Mouse (Mus musculus): ENCODE data around the gene Ndufaf2.

Gene Ndufaf2

DNA sequence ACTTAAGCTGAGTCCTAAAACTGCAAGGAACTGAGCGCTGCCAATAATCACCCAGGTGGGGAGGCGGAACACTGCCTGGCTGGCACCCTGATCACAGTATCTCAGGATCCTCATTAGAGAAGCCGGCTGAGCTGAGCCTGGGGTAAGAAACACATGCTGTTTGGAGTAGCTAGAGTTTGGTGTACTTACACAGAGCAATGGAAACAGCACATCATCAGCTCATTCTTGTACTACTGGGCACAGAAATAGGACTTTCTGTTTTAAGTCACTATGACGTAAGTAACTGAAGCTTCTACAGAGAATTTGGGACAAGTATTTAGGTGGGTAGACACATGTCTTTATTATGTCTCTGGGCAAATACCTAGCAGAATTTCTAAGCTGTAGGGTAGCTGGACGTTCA lies 72.4 kb downstream of the Ndufaf2 start:
- no peak for DNase-seq (ENCODE audit: low spot score)

GRCm38 (mm10) chr13:108084086-108084485 lies 74.3 kb downstream of the Ndufaf2 start:
- no peak for DNase-seq (ENCODE audit: low spot score)

DNA sequence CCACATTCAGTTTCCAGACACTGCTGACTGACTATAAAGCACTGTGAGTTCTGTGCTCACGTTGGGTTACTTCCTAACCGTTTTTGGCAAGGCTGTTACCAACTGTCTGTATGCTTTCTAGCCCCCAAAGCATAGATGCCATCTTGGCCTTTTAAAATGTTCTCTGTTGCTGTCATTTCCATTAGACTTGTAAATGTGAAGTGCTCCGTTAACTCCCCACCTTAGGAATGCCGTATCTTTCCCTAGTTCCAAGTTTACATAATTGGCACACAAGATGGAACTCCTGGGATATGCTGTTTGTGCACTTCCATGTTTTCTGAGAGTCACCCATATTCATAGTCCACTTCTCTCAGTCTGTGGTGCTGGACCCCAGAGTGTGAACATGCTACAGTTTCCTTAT lies 80.5 kb downstream of the Ndufaf2 start:
- no peak for DNase-seq (ENCODE audit: low spot score)

DNA sequence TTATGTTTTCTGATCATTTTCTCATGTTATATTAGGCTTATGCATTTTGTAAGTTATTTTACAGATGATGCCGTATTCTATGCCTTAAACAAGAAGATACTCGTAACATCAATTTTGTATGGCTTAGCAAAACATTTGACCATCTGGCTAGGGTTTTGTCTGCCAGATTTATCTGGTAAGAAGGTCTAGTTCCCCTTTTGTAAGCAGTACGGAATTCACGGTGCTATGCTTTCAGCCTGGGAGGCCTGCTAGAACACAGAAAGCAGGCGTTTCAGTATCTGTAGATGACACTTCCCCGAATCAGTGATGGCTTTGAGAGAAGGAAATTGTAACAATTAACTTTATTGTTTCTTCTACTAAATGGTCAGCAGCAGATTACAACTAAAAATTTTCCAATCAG lies 80.9 kb downstream of the Ndufaf2 start:
- no peak for DNase-seq (ENCODE audit: low spot score)

GRCm38 (mm10) chr13:108070171-108070570 lies 88.3 kb downstream of the Ndufaf2 start:
- no peak for DNase-seq (ENCODE audit: low spot score)

DNA sequence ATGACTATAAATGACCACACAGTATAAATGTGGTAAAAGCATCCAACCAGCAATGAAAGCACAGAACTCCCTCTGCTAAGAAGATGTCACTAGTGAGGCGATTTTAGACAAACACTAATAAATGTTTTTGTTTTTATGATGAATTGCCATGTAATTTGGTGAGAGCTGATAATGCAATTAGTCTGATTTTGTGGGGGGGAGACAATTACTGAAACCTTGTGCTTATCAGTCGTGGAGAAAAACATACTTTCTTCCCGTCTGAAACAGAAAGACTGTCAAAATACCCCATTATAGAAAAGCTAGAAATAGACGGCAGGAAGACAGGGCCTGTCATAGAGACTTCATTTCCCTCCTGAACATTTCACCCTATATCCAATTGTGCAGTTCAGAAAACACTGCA lies 89.3 kb downstream of the Ndufaf2 start:
- DNase-seq (ENCODE audit: low spot score) = no peak

DNA sequence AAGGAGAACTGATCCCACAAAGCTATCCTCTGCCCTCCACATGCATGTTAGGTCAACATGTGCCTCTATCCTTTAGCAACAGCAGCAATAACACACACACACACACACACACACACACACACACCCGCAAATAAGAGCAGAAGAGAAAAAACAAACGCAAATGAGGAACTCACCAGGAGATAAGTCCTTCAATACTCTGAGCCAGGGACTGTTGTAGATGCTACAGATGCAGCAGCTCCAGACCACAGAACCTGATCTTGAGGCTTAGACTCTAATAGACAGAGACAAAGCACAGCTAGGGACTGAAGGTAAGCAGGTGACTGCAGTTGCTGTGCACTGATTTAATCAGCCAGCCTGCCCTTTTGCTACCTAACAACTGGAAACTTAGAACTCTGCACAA lies 92.4 kb downstream of the Ndufaf2 start:
- no peak for DNase-seq (ENCODE audit: low spot score)

DNA sequence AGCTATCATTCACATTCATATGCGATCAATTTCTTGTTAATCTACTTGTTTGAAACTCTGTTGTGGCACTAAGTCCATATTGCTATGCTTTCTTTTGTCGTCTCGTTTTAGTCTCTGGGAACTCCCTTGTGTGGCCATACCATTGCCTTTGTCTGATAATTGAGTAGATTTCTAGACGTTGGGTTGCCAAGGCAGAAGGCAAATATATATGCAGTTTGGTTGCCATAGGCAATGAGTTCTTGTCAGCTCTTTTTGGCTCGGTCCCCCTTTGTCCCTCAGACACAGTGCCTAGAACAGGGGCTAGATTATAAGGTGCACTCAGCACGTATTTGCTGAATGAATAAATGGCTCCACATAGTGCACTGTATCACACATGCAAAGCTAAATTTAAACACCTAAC lies 94.1 kb downstream of the Ndufaf2 start:
- no peak for DNase-seq (ENCODE audit: low spot score)

GRCm38 (mm10) chr13:108063374-108064134 lies 94.9 kb downstream of the Ndufaf2 start:
- DNase-seq (ENCODE audit: low spot score) = no peak

DNA sequence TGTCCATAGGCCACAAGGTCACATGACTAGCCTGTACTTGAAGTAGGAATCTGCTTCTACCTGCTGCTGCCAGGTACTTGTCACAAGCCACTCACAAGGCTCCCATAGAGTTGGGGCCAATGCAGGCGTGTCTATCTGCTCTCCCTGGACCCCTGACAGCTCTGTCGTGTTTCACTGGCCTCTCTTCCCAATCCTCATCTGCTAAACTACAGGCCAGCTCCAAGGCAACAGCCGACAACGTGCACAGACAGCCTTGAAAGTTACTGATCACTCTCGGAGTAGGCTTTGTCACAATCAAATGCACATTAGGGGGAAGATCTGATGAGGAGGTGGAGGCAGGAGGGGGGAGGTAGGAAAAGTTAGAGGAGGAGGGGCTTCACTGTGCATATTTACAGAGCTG lies 95.5 kb downstream of the Ndufaf2 start:
- DNase-seq (ENCODE audit: low spot score) = no peak

GRCm38 (mm10) chr13:108060936-108061578 lies 97.4 kb downstream of the Ndufaf2 start:
- no peak for DNase-seq (ENCODE audit: low spot score)

DNA sequence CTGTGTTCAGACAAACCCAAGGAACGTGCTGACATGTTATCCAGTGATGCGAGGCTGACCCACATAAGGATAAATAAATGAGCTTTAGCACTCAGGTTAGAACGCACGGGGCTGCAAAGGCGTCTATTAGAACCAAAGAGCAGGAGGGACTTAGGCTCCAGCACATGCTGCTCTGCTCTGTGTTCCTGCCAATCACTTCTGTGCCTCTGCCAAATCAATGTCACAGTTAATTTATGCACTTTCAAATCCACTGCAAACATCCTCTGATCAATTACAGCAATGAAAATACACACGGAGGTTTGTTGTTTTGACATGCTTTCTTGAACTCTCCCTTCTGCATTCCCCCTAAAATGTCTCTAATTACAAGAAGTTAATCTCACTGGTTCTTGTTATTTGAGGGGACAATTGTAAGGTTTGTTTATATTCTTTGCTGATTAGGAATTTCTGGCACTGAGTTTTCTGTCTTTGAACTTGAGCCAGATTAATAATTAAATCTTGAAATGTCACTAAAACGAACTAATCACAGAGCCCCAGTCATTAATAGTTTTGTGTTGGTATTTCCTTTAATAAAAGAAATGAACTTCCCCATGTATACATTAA lies 98.0 kb downstream of the Ndufaf2 start:
- no peak for DNase-seq (ENCODE audit: low spot score)

DNA sequence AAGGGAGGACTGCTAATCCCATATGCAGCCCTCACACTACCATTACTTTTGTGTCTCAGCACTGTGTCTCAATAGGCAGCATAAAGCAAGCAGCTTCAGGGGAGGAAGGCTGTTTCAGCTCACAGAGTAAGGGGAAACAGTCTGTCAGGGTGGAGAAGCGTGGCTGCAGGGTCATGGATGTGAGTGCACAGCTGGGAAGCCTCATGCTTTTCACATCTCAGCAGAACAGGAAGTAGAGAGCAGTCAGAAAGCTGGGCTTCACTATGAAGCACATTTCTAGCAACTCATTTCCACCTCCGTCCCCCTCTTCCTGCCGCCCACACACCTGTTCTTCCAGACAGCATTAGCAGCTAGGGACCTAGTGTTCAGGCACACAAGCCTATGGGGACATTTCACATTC lies 101.5 kb downstream of the Ndufaf2 start:
- DNase-seq (ENCODE audit: low spot score) = no peak

- DNase-seq (ENCODE audit: low spot score) = no peak
Observed at GRCm38 (mm10) chr13:108047364-108047763, 111.1 kb downstream of the Ndufaf2 start.

DNA sequence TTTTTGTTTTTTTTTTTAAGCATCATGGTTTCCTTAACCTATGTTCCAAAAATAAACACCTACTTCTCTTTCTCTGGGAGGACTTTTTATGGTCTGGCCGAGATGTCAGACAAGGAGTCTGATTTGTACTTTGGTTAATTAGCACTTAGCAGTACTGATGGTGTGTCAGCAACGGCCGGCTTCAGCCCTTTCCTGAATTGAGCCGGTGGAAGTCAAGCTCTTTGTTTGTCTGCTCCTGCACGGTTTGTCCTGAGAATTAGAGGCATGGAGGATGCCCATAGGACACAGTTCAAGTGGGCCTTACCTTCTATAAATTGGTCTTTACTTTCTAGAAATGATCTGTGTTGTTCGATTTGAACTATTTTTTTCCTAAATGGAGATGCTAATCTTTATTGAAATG lies 111.5 kb downstream of the Ndufaf2 start:
- DNase-seq (ENCODE audit: low spot score) = no peak

- DNase-seq (ENCODE audit: low spot score) = no peak
Observed at GRCm38 (mm10) chr13:108046071-108046470, 112.4 kb downstream of the Ndufaf2 start.

DNA sequence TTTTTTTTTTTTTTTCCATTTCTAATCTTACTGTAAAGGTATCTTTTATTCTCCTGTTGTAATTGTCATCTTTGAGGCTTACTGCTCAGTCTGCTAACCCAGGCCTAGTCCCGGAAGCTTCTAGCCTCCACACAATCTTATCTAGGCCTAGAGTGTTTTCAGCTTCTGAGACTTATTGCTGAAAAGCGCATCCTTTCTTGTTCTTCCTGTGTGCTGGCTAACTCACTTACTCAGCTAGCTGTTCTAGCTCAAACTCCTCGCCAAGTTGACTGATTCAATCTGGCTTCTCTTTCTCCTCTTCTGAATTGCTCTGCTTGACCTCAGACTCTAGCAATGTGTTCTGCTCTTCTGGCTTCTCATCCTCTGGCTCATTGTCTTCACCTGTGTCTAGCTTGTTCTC lies 112.8 kb downstream of the Ndufaf2 start:
- no peak for DNase-seq (ENCODE audit: low spot score)

DNA sequence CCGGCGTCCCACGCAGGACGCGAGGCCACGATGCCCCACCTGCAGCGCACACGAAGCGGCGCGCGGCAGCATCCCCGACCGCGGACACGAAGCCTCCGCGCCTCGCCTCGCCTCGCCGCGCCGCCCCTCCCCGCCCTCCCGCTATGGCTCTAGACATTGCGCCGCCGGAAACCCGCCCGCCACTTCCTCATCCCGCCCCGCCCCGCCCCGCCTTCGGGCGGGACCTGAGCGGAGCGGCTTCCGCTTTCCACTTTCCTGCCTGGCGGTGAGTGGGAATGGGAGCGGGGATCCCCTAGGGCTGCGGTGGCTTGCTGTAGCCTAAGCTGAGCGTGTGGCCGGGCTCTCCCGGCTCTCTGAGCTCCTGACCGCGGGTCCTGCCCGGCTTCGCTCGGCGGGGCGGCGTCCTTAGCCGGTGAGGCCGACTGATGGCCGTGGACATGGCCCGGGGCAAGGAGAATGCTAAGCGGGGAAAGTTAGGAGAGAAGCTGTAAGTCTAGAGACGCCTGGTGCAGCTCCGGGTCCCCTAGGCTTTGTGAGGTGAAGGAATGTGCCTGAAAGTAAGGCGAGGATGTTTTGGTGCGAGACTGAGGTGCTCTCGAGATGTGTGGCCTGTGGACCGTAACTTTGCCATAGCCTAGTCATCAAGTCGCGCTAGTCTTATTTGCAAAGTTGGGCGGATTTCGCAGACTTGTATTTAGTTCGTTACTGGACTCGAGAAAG lies 114.0 kb downstream of the Ndufaf2 start, which contains the start of gene Smim15:
Smim15 (plus strand) TSS at position 225 of the 720 bp plus-strand sequence.
- DNase-seq (ENCODE audit: low spot score) = peak; percentile 79

DNA sequence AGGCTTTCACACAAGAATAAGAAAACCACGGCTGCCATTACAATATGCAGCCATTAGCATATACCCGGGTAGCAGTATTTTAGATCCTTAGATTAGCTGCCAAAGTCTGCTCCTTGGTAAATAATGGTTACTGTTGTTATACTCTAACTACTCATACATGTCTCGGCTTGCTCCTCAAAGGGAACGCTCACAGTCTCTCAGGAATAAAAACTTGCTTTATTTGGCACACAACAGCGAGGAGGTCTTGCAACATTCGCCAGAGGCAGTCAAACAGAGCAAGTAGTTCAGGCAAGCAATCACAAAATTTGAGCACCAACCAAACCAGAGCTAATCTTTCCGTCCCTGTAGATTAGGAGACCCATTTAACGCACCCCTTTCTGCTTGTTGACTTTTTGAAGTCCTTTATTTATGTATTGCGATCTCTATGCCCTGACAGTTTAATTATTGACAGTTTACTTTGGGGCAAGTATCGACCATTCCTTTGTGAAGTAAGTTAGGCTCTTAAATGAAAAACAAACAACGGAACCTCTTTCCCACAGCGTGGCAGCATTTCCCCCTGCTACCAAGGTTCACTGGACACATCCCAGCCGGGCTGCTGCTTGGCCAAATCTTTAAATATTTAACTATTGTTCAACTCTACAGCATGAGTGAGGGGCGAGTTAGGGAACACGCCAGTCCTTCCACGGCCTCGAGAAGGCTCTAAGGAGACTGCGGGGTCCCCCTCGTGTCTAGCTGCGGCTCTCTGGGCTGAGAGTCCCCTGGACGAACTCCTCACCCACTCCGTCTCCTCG lies 114.8 kb downstream of the Ndufaf2 start:
- peak; percentile 15 for DNase-seq (ENCODE audit: low spot score)

GRCm38 (mm10) chr13:108041358-108041757 lies 117.1 kb downstream of the Ndufaf2 start:
- peak; percentile 44 for DNase-seq (ENCODE audit: low spot score)

DNA sequence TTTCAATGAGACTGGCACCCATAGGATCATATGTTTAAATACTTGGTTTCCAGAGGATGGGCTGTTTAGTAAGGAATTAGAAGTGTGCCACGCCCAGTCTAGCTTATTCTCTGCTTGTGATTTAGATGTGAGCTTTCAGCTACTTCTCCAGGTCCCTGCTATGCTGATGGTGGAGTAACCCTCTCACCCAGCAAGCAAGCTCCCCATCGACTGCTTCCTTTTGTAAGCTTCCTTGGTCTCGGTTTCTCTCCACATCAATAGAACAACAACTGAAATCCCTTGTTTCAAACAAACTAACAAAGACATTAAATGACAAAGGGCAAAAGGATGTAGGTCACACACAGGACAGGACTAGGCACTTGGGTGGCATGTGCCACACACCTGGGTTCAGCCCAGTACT lies 118.0 kb downstream of the Ndufaf2 start:
- DNase-seq (ENCODE audit: low spot score) = no peak

DNA sequence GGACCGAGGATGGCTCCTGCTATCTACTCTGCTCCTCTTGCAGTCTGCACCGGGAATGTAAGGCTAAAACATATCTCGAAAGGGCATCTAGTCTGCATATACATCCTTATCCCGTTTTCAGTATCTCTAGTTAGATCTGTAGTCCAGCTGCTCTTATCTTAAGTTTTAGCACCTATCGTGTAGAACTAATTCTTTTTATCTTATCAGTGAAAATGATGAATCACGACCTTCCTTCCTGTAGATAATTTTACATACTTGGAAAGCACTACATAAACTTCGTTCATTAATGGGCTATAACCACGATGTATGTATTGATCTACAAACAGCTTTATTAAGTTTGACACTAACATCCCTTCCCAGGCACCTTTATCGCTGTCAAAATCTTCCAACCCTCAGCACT lies 118.5 kb downstream of the Ndufaf2 start:
- no peak for DNase-seq (ENCODE audit: low spot score)
